22 mouse cellular contexts compared by ENCODE assay signal in the genomic region with DNA sequence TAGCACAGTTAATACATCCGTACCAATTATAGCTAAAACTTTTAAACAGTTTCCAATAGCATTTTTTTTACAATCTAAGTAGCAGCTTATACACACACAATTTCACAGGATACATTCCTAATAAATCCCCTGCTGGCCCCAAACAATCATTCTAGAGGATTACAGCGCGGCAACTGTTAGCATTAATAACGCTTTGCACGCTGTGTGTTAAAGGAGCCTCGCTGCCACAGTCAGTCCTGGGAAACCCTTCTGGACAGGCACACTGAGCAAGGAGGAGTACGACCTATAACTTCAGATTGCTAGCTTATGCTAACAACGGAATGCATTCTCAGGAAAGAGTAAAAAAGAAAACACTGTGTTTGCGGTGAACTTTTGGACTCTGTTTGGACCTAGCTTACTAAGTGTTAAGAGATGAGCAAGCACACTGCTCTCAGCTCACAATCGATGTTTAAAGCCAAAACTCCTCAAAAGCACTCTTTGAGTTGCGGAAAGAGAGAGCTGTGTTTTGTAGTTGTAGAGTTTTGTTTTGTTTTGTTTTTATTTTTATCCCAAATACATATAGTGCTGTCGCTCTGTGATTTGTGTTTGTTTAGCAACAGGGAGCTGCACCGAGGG. TPM values are rescaled to one million over a fixed set of nuclear protein-coding genes. Genes with fewer than 3 reads are reported as not detected.
DNase-seq lines count a peak whose midpoint lies in the region; ATAC-seq and TF ChIP-seq lines count a peak whose summit lies in the region.
"Had no signal": no experiment of that assay in that cellular context is flagged by ENCODE, and none has a peak within 500 bp of the region (broad histone marks: within the 10 kb centered on the region; RNA-seq: fewer than 3 reads in every experiment).

No protein-coding gene starts in this region.

- no peaks in the 10 kb centered on the region for H3K9me3 ChIP-seq in hindbrain, postnatal 0 days (ENCODE audit: low read length)
- no peaks in the 10 kb centered on the region for H3K9me3 ChIP-seq in hindbrain, embryonic 11.5 days (ENCODE audit: control insufficient read depth, low read length)
- H3K9me3 ChIP-seq in limb, embryonic 13.5 days, result no peaks in the 10 kb centered on the region
- H3K9me3 ChIP-seq in limb, embryonic 10.5 days (replicated peaks), result no peaks in the 10 kb centered on the region
- H3K9me3 ChIP-seq in midbrain, embryonic 15.5 days, result no peaks in the 10 kb centered on the region
- H3K9me3 ChIP-seq: embryonic facial prominence, embryonic 13.5 days; forebrain, embryonic 13.5 days; limb, embryonic 12.5 days; liver, embryonic 15.5 days; midbrain, embryonic 12.5 days had no signal

- peak overlapping the region; percentile 8; the same call in 1 of the 2 replicates for H3K4me2 ChIP-seq in hindbrain, postnatal 0 days (ENCODE audit: low read depth, low read length)
- H3K4me2 ChIP-seq in hindbrain, embryonic 11.5 days (replicated peaks; ENCODE audit: low read depth, low read length), result no peak overlapping the region
- 0 out of 2 replicates have a peak overlapping the region, but pooled peaks have one; percentile 9 for H3K4me2 ChIP-seq in limb, embryonic 13.5 days (replicated peaks)
- peak overlapping the region; percentile 18; the same call in 1 of the 2 replicates for H3K4me2 ChIP-seq in midbrain, embryonic 15.5 days
- H3K4me2 ChIP-seq: embryonic facial prominence, embryonic 13.5 days; forebrain, embryonic 13.5 days; heart, embryonic 11.5 days; limb, embryonic 12.5 days; liver, embryonic 15.5 days; midbrain, embryonic 12.5 days had no signal

- no peaks in the 10 kb centered on the region for H3K4me1 ChIP-seq in hindbrain, postnatal 0 days (ENCODE audit: insufficient read depth, low read length)
- no peaks in the 10 kb centered on the region; the same call in 1 of the 2 replicates for H3K4me1 ChIP-seq in hindbrain, embryonic 11.5 days (replicated peaks; ENCODE audit: control insufficient read depth, insufficient read depth, low read length)
- H3K4me1 ChIP-seq in limb, embryonic 13.5 days, result peaks cover 67% of the 10 kb centered on the region
- H3K4me1 ChIP-seq in limb, embryonic 10.5 days, result peaks cover 62% of the 10 kb centered on the region
- peaks cover 24% of the 10 kb centered on the region for H3K4me1 ChIP-seq in midbrain, embryonic 15.5 days

- no peaks in the 10 kb centered on the region for H3K36me3 ChIP-seq in hindbrain, postnatal 0 days (ENCODE audit: insufficient read depth, low read length)
- H3K36me3 ChIP-seq in hindbrain, embryonic 11.5 days (ENCODE audit: control insufficient read depth, insufficient read depth, low read length), result no peaks in the 10 kb centered on the region
- no peaks in the 10 kb centered on the region for H3K36me3 ChIP-seq in limb, embryonic 13.5 days
- H3K36me3 ChIP-seq in limb, embryonic 10.5 days, result 0 out of 2 replicates have a peak, but pooled peaks cover 2% of the 10 kb centered on the region
- no peaks in the 10 kb centered on the region for H3K36me3 ChIP-seq in midbrain, embryonic 15.5 days (replicated peaks)
- H3K36me3 ChIP-seq: G1E; liver, embryonic 15.5 days; midbrain, embryonic 12.5 days had no signal

- DNase-seq in hindbrain, postnatal 0 days (ENCODE audit: low spot score), result no peak
- DNase-seq in hindbrain, embryonic 11.5 days (ENCODE audit: low spot score), result no peak
- no peak for DNase-seq in limb, embryonic 10.5 days (ENCODE audit: low spot score)
- DNase-seq in Muller cell, postnatal 12 days (ENCODE audit: inconsistent ontology term), result peak; percentile 37
- DNase-seq in cerebellum, postnatal 10 days, result no peak
- DNase-seq in ovary, postnatal 14 days (ENCODE audit: low spot score), result no peak
- DNase-seq: adrenal gland, adult 2 months; B cell, adult 2 months; cerebellum, adult 11-12 months; cerebellum, postnatal 14 days; kidney, postnatal 10 days had no signal

- no peaks in the 10 kb centered on the region for H3K27me3 ChIP-seq in hindbrain, postnatal 0 days (ENCODE audit: insufficient read depth, low read length)
- H3K27me3 ChIP-seq in hindbrain, embryonic 11.5 days (ENCODE audit: control insufficient read depth, insufficient read depth, low read length), result no peaks in the 10 kb centered on the region
- H3K27me3 ChIP-seq in limb, embryonic 13.5 days, result no peaks in the 10 kb centered on the region
- no peaks in the 10 kb centered on the region for H3K27me3 ChIP-seq in limb, embryonic 10.5 days (ENCODE audit: low read depth, poor library complexity, severe bottlenecking)
- H3K27me3 ChIP-seq in midbrain, embryonic 15.5 days (replicated peaks), result no peaks in the 10 kb centered on the region
- H3K27me3 ChIP-seq: CH12.LX; embryonic facial prominence, embryonic 13.5 days; forebrain, embryonic 13.5 days; limb, embryonic 12.5 days; liver, embryonic 15.5 days; midbrain, embryonic 12.5 days had no signal

- H3K4me3 ChIP-seq in hindbrain, postnatal 0 days (ENCODE audit: low read length), result no peak overlapping the region
- H3K4me3 ChIP-seq in hindbrain, embryonic 11.5 days (ENCODE audit: low read depth, low read length), result no peak overlapping the region
- H3K4me3 ChIP-seq in limb, embryonic 13.5 days, result no peak overlapping the region
- no peak overlapping the region for H3K4me3 ChIP-seq in limb, embryonic 10.5 days
- no peak overlapping the region for H3K4me3 ChIP-seq in midbrain, embryonic 15.5 days
- H3K4me3 ChIP-seq: embryonic facial prominence, embryonic 13.5 days; forebrain, embryonic 13.5 days; limb, embryonic 12.5 days; liver, embryonic 15.5 days; midbrain, embryonic 12.5 days had no signal

- 41% methylated on average over 13 of the region's 13 CpGs for WGBS in hindbrain, postnatal 0 days
- 75% methylated on average over 13 of the region's 13 CpGs for WGBS in hindbrain, embryonic 11.5 days
- 49% methylated on average over 13 of the region's 13 CpGs for WGBS in limb, embryonic 13.5 days
- 91% methylated on average over 13 of the region's 13 CpGs for WGBS in limb, embryonic 10.5 days
- WGBS in midbrain, embryonic 15.5 days, result 42% methylated on average over 13 of the region's 13 CpGs

- H3K9ac ChIP-seq in hindbrain, postnatal 0 days (replicated peaks; ENCODE audit: low read length), result no peak overlapping the region
- no peak overlapping the region for H3K9ac ChIP-seq in hindbrain, embryonic 11.5 days (ENCODE audit: low read depth, low read length)
- H3K9ac ChIP-seq in limb, embryonic 13.5 days, result no peak overlapping the region
- no peak overlapping the region for H3K9ac ChIP-seq in midbrain, embryonic 15.5 days
- H3K9ac ChIP-seq: embryonic facial prominence, embryonic 13.5 days; forebrain, embryonic 13.5 days; limb, embryonic 12.5 days; liver, embryonic 15.5 days; midbrain, embryonic 12.5 days had no signal

- H3K27ac ChIP-seq in hindbrain, postnatal 0 days, result no peak overlapping the region
- H3K27ac ChIP-seq in hindbrain, embryonic 11.5 days (ENCODE audit: low read depth, low read length), result no peak overlapping the region
- no peak overlapping the region for H3K27ac ChIP-seq in limb, embryonic 13.5 days
- no peak overlapping the region for H3K27ac ChIP-seq in limb, embryonic 10.5 days
- no peak overlapping the region for H3K27ac ChIP-seq in midbrain, embryonic 15.5 days
- H3K27ac ChIP-seq: embryonic facial prominence, embryonic 13.5 days; forebrain, embryonic 13.5 days; limb, embryonic 12.5 days; liver, embryonic 15.5 days; midbrain, embryonic 12.5 days had no signal

- TF ChIP-seq CTCF in hindbrain, postnatal 0 days (IDR thresholded peaks at IDR 0.05; ENCODE audit: low read depth), result no peak

- no peak for ATAC-seq in hindbrain, postnatal 0 days
- no peak for ATAC-seq in hindbrain, embryonic 11.5 days (ENCODE audit: low FRiP score)
- ATAC-seq in limb, embryonic 13.5 days (ENCODE audit: low FRiP score, low read depth), result no peak
- ATAC-seq in midbrain, embryonic 15.5 days (replicated peaks), result no peak
- ATAC-seq: forebrain, embryonic 13.5 days; lung, postnatal 0 days had no signal

RNA-seq across cellular contexts. Expression of a gene that starts 25.3 kb away (rescaled TPM):
- 106 and 118 TPM in 2 replicates for total RNA-seq in hindbrain, postnatal 0 days (2014; rRNA removed)
- polyA plus RNA-seq in hindbrain, postnatal 0 days (2015; fragmentation: Nextera tagmentation; extraction: Ambion mirVana), result 81.2 and 82.5 TPM in 2 replicates
- polyA plus RNA-seq in hindbrain, embryonic 11.5 days (2014; fragmentation: Nextera tagmentation; extraction: Ambion mirVana), result 77.5 and 80.7 TPM in 2 replicates
- 102 and 105 TPM in 2 replicates for polyA plus RNA-seq in limb, embryonic 13.5 days (2015; fragmentation: Nextera tagmentation; extraction: Ambion mirVana)
- polyA plus RNA-seq in limb, embryonic 10.5 days (2016; fragmentation: Nextera tagmentation; extraction: Ambion mirVana), result 79.2 and 81.2 TPM in 2 replicates
- polyA plus RNA-seq in midbrain, embryonic 15.5 days (2015; fragmentation: Nextera tagmentation; extraction: Ambion mirVana), result 120 and 140 TPM in 2 replicates
- polyA plus RNA-seq: G1E had no signal
